Mouse (Mus musculus) spleen, adult 2 months (tissue): Measurements from ENCODE around the gene Fermt3.

Experiments
- CTCF ChIP-seq: fragments of 200-500 bp; IDR thresholded peaks from 2 replicates; pipeline ENCODE4 v1.5.1; 2011; ENCODE audit warnings: mild to moderate bottlenecking, inconsistent platforms; ENCODE audit not compliant: insufficient read depth, insufficient read length, insufficient replicate concordance; ENCODE audit errors: extremely low read depth
- POLR2A ChIP-seq: fragments of 200-500 bp; IDR thresholded peaks from 2 replicates; pipeline ENCODE4 v1.6.1; 2011; ENCODE audit warnings: low read depth, low read length, inconsistent platforms

GRCm38 (mm10) chr19:7041171-7041570 is 21.9 kb upstream of the Fermt3 start:
- no peak for TF ChIP-seq POLR2A
- no peak for TF ChIP-seq CTCF
